Mouse (Mus musculus) embryo, embryonic 10 days (tissue): ENCODE data around the gene Dlgap1.

Source experiments
- DNase-seq: peaks from one replicate; pipeline ENCODE4 v3.0.0-alpha.2; 2015; ENCODE audit warnings: low spot score

Dlgap1 gene

DNA sequence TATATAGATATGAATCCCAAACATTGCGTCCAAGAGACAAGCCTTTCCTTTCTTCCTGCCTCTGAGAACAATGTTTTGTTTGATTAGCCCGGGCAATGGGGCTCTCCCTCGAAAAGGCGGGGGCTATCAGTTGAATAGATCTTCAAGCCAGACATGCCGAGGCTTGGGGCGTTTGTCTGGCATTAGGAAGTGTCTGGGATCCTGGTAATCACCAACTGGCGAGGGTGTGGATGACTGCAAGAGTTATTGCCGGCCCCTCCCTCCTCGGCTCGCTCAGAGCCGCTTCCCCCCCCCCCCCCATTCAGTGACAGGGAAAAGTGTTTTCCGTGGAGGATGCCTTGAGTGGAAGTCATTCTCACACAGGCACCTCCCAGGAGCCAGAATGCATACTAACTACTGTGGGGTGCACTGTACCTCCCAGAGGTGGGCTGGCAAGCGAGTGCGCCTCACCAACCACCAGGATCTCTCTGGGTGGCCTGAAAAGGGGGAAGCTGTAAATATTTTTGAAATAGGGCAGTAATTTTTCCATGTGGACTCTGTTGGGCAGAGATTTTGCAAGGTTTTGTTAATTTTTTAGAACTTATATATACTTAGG, 786.9 kb downstream of the Dlgap1 start:
- DNase-seq: peak; percentile 60

GRCm38 (mm10) chr17:70762001-70762400, 793.1 kb downstream of the Dlgap1 start:
- no peak for DNase-seq

- no peak for DNase-seq
Observed at GRCm38 (mm10) chr17:70762634-70763033, 793.8 kb downstream of the Dlgap1 start.

DNA sequence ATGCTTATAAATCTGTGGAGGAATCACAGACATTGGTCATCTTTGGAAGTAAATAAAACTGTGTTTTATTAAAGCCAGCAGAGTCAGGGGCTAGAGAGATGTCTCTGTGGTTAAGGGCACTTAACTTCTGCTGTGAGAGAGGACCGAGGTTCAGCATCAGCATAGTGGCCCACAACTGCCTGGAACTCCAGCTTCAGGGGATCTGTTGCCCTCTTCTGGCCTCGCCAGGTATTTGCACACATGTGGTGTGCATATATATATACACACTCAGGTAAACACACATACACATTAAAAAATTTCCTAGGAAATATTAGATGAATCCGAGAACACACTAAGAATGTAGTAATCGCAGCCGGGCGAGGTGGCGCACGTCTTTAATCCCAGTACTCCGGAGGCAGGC, 796.5 kb downstream of the Dlgap1 start:
- DNase-seq: no peak

DNA sequence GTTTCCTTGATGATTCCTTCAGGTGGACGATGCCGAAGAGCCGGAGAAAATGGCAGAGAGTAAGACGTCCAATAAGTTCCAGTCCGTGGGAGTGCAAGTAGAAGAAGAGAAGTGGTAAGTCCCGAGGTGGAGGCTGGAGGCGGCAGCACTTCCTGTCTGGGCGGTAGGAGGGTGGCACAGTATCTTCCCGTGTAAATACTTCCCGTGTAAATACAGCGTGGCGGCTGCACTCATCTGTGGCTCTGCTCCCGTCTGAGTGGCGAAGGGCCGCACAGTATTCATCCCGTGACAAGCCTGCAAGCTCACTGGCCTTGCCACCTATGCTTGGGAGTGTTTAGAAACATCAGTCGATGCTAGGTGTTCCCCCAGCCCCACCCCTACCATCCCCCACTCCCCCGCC, 797.1 kb downstream of the Dlgap1 start:
- no peak for DNase-seq

GRCm38 (mm10) chr17:70772120-70772899, 803.4 kb downstream of the Dlgap1 start:
- no peak for DNase-seq

GRCm38 (mm10) chr17:70779770-70780169, 810.9 kb downstream of the Dlgap1 start:
- no peak for DNase-seq

GRCm38 (mm10) chr17:70780726-70781689, 812.1 kb downstream of the Dlgap1 start:
- DNase-seq: peak; percentile 74

DNA sequence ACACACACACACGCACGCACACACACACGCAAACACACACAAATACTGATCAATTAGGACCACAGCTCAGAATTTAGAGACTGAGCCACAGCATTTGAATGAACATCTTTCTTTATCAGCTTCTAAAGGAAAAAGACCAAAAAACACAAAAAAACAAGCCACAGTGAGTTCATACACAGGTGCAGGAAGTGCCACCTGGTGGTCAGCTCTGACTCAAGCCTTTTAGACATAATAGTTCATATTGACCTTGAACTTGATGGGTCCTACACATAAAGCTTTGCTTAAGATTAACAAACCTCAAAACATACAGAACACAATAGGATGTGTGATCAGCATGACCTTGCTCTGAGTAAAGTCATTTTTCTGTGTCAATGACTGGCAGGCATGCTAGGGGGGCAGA, 814.4 kb downstream of the Dlgap1 start:
- DNase-seq: no peak

- DNase-seq: no peak
Observed at GRCm38 (mm10) chr17:70787366-70787765, 818.5 kb downstream of the Dlgap1 start.

DNA sequence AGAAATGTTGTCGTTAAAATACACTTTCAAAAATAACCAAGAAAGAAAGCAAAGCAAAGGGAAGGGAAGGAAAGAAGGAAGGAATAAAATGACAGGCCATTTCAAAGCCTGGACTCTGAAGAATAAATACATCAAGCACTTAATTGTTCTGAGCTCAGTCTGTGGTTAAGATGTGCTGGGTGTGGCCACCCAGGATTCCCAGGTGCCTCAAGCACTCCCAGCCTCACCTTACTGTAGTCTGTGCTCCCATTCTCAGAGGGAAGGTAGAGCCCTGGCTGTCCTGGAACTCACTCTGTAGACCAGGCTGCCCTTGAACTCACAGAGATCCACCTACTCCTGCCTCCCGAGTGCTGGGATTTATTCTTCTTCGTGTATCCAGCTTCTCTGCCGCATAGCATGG, 821.9 kb downstream of the Dlgap1 start:
- DNase-seq: no peak

GRCm38 (mm10) chr17:70791596-70792275, 822.9 kb downstream of the Dlgap1 start:
- no peak for DNase-seq

GRCm38 (mm10) chr17:70794291-70794690, 825.4 kb downstream of the Dlgap1 start:
- DNase-seq: peak; percentile 82

GRCm38 (mm10) chr17:70794722-70795121, 825.8 kb downstream of the Dlgap1 start:
- DNase-seq: no peak

DNA sequence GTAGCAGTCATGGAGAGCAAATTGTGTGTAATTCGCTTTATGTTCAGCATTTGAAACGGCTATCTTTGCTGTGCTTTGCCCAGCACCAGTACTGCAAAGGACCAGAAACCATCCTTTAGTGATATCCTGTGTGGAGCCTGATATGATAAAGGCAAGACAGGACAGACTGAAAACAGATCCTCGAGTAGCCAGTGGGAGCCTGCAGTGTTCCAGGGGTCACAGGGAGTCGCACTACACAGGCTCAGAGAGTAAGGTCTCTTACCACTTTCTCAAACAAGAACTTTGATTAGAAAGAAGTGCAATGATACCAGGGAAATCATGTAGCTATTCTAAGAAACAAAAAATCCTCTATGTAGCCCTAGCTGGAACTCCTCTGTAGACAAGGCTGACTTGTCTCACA, 826.3 kb downstream of the Dlgap1 start:
- DNase-seq: no peak

DNA sequence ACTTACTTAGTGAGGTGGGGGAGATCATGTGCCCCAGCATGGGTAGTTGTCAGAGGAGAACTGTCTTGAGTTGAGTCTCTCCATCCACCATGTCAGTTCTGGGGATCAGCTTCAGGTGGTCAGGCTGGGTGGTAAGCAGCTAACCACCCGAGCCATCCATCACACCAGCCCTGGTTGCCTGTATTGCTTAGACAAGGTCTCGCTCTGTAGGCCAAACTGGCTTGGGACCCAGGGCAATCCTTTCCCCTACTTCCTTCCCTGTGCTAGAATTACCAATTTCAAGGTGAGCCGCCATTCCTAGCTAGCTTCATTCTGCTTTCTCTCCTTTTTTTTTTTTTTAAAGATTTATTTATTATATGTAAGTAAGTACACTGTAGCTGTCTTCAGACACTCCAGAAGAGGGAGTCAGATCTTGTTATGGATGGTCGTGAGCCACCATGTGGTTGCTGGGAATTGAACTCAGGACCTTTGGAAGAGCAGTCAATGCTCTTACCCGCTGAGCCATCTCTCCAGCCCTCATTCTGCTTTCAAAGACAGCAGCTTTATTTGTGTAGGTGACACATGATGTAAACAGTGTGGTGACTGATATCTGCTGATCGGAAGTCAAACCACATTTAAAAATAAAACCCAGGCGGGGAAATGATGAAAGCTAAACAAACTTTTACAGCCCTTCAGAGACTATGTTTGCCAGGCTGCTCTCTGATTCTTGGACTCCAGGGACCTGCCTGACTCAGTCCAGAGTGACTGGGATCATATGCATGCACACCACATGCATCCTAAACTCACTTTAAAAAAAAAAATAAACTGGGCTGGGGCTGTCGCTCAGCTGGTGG, 828.3 kb downstream of the Dlgap1 start:
- no peak for DNase-seq

GRCm38 (mm10) chr17:70797773-70798045, 828.8 kb downstream of the Dlgap1 start:
- no peak for DNase-seq

DNA sequence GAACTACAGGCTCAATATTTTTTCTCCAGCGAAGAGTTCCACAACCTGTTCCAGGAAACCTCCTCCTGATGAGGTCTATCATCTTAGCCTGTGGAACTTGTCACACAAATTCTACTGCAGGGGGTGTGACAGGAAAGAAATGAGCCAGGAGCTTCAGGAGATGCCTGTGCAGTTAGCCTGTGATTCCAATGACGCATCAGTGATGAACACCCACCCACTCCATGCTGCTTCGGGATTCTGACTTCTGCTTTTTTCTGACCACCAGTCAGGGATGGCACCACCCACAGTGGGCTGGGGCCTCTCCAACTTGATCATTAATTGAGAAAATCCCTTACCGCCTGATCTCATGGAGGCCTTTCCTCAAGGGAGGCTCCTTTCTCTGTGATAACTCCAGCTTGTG, 830.4 kb downstream of the Dlgap1 start:
- DNase-seq: no peak

DNA sequence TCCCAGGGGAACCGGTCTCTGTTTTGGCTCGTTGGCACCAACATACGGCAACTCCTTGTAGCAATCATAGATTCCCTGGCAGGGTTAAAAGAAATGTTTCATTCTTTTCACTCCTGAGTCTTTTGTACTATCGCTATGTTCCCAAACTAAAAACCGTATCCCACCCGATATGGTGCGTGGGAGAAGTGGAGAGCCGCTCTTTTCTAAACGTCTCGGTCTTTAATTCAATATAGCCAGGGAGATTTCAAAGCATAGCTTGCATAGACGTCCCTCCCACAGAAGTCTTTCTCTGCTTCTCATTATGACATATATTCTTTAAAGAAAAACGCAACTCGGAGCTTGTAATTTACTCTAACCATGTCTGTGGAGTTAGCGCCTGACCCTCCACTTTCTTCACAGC, 833.1 kb downstream of the Dlgap1 start:
- DNase-seq: no peak

DNA sequence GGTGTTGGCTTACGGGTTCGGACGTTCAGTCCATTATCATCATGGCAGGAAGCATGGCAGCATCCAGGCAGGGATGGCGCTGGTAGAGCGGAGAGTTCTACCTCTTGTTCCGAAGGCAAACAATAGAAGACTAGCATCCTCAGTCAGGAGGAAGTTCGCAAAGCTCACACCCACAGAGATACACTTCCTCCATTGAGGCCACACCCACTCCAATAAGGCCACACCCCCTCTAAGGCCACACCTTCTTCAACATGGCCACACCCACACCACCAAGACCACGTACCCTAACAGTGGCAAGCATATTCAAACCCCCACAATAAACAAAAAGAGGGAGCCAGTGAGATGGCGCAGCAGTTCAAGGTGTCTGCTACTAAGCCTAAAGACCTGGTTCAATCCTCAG, 837.0 kb downstream of the Dlgap1 start:
- no peak for DNase-seq

DNA sequence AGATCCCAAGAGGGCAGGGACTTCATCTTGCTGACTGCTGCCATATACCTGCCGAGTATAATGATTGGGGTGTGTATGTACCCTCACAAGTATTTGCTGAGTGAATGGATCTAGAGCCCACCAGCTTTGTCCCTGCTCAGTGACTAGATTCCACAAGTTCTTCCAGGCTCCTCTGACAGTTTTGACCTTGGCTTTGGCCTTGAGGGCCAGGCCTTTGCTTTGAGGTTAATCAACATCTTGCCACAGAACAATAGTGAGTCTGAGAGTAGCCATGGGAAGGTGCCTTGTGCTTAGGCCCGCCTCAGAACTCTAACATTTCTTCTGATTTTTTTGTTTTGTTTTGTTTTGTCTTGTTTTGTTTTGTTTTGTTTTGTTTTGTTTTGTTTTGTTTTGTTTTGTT, 837.7 kb downstream of the Dlgap1 start:
- DNase-seq: no peak
